Mouse (Mus musculus): Measurements from ENCODE around the gene Gm49661. TPM values are rescaled to one million over a fixed set of nuclear protein-coding genes. Genes with fewer than 3 reads are reported as not detected.

The Gm49661 gene
- total and polyA plus RNA-seq, 3 experiments, result 3.1 TPM; not detected in 2

DNA sequence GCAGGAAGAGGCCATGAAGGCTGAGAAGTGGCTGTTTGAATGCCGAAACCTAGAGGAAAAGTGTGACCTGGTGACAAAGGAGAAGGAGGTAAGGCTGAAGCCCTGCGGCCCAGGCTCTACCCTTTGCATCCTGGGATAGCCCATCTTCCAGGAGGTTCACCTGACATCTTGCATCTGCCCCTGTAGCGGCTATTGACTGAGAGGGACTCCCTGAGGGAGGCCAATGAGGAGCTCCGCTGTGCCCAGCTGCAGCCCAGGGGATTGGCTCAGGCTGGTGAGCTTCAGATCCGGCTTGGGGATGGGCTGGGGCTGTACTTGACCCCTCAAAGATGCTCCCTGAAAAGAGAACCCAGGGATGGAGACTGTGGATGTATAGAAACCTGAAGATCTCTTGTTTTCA is 27.7 kb upstream of the Gm49661 start:
- no peaks in the 10 kb centered on the region for H3K27me3 ChIP-seq (replicated peaks)
- H3K9me3 ChIP-seq (replicated peaks; ENCODE audit: low read length), result no peaks in the 10 kb centered on the region
- H3K4me3 ChIP-seq (replicated peaks in 1 of 3; ENCODE audit: low read depth in 2 of 3, low read length in 2 of 3, poor library complexity in 1 of 3), result no peak overlapping the region
- H3K79me2 ChIP-seq (replicated peaks; ENCODE audit: control insufficient read depth, extremely low read depth, insufficient read depth, poor library complexity, severe bottlenecking), result no peaks in the 10 kb centered on the region
- no peak overlapping the region for H3K4me2 ChIP-seq (ENCODE audit: insufficient read depth, low read depth, poor library complexity, severe bottlenecking)
- H3K4me1 ChIP-seq (ENCODE audit: control insufficient read depth in 1 of 2, insufficient read depth in 2 of 2), result peaks cover 4 to 16% of the 10 kb centered on the region in 2 experiments
- dilution Hi-C loops (cut with MboI; ENCODE audit: extremely low pct_ligation_motif_present, extremely low pct_unique_long_range_greater_than_20kb, low sequenced_read_pairs), result no loop called here
- no peak overlapping the region for H3K9ac ChIP-seq (ENCODE audit: insufficient read depth, low read depth)
- TF ChIP-seq RCOR1 (conservative IDR thresholded peaks at IDR 0.05; ENCODE audit: low read depth, low read length), result no peak
- no peak for TF ChIP-seq MAX (IDR thresholded peaks at IDR 0.05; ENCODE audit: low read length)
- TF ChIP-seq MAZ (IDR thresholded peaks at IDR 0.05; ENCODE audit: low read depth, low read length), result no peak
- TF ChIP-seq IRF4 (IDR thresholded peaks at IDR 0.05; ENCODE audit: low read depth, low read length), result no peak
- no peak for TF ChIP-seq MAFK (IDR thresholded peaks at IDR 0.05; ENCODE audit: insufficient replicate concordance, low read length)
- no peak for TF ChIP-seq MEF2A (IDR thresholded peaks at IDR 0.05; ENCODE audit: borderline replicate concordance, low read depth, low read length)
- TF ChIP-seq ELF1 (IDR thresholded peaks at IDR 0.05; ENCODE audit: low read depth, low read length), result no peak
- no peak for TF ChIP-seq NELFE (IDR thresholded peaks at IDR 0.05; ENCODE audit: low read depth, low read length)
- H3K36me3 ChIP-seq (replicated peaks in 1 of 2; ENCODE audit: control insufficient read depth in 1 of 2, insufficient read depth in 1 of 2, low read length in 1 of 2), result peaks cover 26 to 65% of the 10 kb centered on the region in 2 experiments
- H3K27ac ChIP-seq (ENCODE audit: insufficient read depth, low read depth), result no peak overlapping the region
- DNase-seq (ENCODE audit: extremely low read depth), result no peak
- in situ Hi-C loops (cut with MboI; ENCODE audit: low pct_ligation_motif_present, low pct_unique_long_range_greater_than_20kb, low sequenced_read_pairs), result no loop called here

DNA sequence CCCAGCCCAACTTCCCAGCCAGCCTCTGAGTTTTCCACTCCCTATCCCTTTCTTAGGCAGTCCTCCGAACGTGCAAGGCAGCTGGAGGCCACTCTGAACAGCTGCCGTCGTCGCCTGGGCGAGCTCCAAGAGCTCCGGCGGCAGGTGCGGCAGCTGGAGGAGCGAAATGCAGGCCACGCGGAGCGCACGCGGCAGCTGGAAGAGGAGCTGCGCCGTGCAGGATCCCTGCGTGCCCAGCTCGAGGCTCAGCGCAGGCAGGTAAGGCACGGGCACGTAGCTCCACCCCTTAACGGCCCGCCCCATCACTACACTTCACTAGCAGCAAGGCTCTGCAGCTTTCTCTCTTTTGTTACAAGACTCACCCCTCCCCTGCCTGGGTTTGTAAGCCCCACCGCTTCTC is 26.4 kb upstream of the Gm49661 start:
- Histone ChIP-seq H3K9me3 (replicated peaks; ENCODE audit: low read length) (no peaks in the 10 kb centered on the region), H3K4me1 (ENCODE audit: control insufficient read depth in 1 of 2, insufficient read depth in 2 of 2) (peaks cover 10 to 25% of the 10 kb centered on the region in 2 experiments), H3K27ac (ENCODE audit: insufficient read depth, low read depth) (no peak overlapping the region), H3K36me3 (replicated peaks in 1 of 2; ENCODE audit: control insufficient read depth in 1 of 2, insufficient read depth in 1 of 2, low read length in 1 of 2) (peaks cover 22 to 58% of the 10 kb centered on the region in 2 experiments), H3K4me2 (ENCODE audit: insufficient read depth, low read depth, poor library complexity, severe bottlenecking) (no peak overlapping the region), H3K4me3 (replicated peaks in 1 of 3; ENCODE audit: low read depth in 2 of 3, low read length in 2 of 3, poor library complexity in 1 of 3) (no peak overlapping the region), H3K79me2 (replicated peaks; ENCODE audit: control insufficient read depth, extremely low read depth, insufficient read depth, poor library complexity, severe bottlenecking) (no peaks in the 10 kb centered on the region), H3K9ac (ENCODE audit: insufficient read depth, low read depth) (no peak overlapping the region), H3K27me3 (replicated peaks) (no peaks in the 10 kb centered on the region)
- dilution Hi-C loops (cut with MboI; ENCODE audit: extremely low pct_ligation_motif_present, extremely low pct_unique_long_range_greater_than_20kb, low sequenced_read_pairs), result no loop called here
- no peak for DNase-seq (ENCODE audit: extremely low read depth)
- in situ Hi-C loops (cut with MboI; ENCODE audit: low pct_ligation_motif_present, low pct_unique_long_range_greater_than_20kb, low sequenced_read_pairs), result no loop called here
- TF ChIP-seq JUND (conservative IDR thresholded peaks at IDR 0.05; ENCODE audit: low read depth, low read length), result no peak
- TF ChIP-seq MEF2A (IDR thresholded peaks at IDR 0.05; ENCODE audit: borderline replicate concordance, low read depth, low read length), result no peak
- TF ChIP-seq SMC3 (IDR thresholded peaks at IDR 0.05; ENCODE audit: low read depth, low read length), result no peak
- no peak for TF ChIP-seq POLR2AphosphoS2 (IDR thresholded peaks at IDR 0.05; ENCODE audit: low read depth, low read length)
- no peak for TF ChIP-seq GABPA (IDR thresholded peaks at IDR 0.05; ENCODE audit: insufficient replicate concordance, low read depth, low read length)
- no peak for TF ChIP-seq POLR2A (IDR thresholded peaks at IDR 0.05; ENCODE audit: low read depth, low read length)
- no peak for TF ChIP-seq MYC (IDR thresholded peaks at IDR 0.05; ENCODE audit: low read depth, low read length)
- no peak for TF ChIP-seq CTCF (conservative IDR thresholded peaks at IDR 0.05 in 1 of 2, IDR thresholded peaks at IDR 0.05 in 1 of 2; ENCODE audit: low read depth in 2 of 2, low read length in 2 of 2)
- TF ChIP-seq BHLHE40 (IDR thresholded peaks at IDR 0.05; ENCODE audit: low read depth, low read length), result no peak
- no peak for TF ChIP-seq KAT2A (IDR thresholded peaks at IDR 0.05; ENCODE audit: insufficient replicate concordance, low read length)
- no peak for TF ChIP-seq USF1 (IDR thresholded peaks at IDR 0.05; ENCODE audit: low read depth, low read length)
- no peak for TF ChIP-seq ZMIZ1 (IDR thresholded peaks at IDR 0.05; ENCODE audit: low read depth, low read length)
- TF ChIP-seq NELFE (IDR thresholded peaks at IDR 0.05; ENCODE audit: low read depth, low read length), result no peak
- TF ChIP-seq JUN (IDR thresholded peaks at IDR 0.05; ENCODE audit: insufficient read depth, low read depth, low read length), result no peak
- TF ChIP-seq MAX (IDR thresholded peaks at IDR 0.05; ENCODE audit: low read length), result no peak
- TF ChIP-seq RCOR1 (conservative IDR thresholded peaks at IDR 0.05; ENCODE audit: low read depth, low read length), result no peak
- TF ChIP-seq IRF4 (IDR thresholded peaks at IDR 0.05; ENCODE audit: low read depth, low read length), result no peak
- TF ChIP-seq TCF12 (IDR thresholded peaks at IDR 0.05; ENCODE audit: low read depth, low read length), result no peak
- TF ChIP-seq USF2 (conservative IDR thresholded peaks at IDR 0.05; ENCODE audit: low read depth, low read length), result no peak
- no peak for TF ChIP-seq E2F4 (IDR thresholded peaks at IDR 0.05; ENCODE audit: insufficient replicate concordance, low read depth, low read length)
